Mouse (Mus musculus) B cell, adult 67 days (primary cell): Measurements from ENCODE around the gene Eif2b2. TPM values are rescaled to one million over a fixed set of nuclear protein-coding genes. Genes with fewer than 3 reads are reported as not detected.

ENCODE experiments used
- total RNA-seq, 2 experiments: library from RNA; stranded (reverse); gene quantifications; 4 replicates each; pipeline ENCODE4 v1.2.4; 2023

Gene Eif2b2
- total RNA-seq: 100 to 1,000 TPM in 1 of 2 experiments, 10 to 100 TPM in 1; 86.4 to 103 TPM

DNA sequence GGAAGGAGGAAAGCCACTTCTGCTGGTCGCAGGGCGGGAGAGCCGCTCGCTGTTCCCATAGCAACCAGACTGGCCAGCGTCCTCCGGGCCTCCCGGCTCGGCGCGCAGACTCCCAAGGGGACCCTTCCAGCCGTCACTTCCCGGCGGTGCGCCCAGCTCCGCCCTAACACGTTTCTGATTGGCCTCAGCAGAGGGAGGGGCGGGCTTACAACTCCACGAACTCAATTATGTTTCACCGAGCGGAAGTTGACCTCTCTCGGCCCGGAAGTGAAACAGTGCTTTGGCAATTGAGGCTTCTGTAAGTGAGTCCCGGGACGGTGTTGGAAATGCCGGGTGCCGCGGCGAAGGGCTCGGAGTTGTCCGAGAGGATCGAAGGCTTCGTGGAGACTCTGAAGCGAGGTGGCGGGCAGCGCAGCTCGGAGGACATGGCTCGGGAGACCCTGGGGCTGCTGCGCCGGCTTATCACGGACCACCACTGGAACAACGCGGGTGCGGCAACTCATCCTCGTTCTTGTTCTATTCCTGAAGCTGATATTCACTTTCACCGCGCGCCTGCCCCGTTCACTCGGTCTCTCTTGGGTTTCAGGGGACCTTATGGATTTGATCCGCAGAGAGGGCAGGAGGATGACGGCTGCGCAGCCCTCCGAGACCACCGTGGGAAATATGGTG lies at the start of gene Eif2b2:
Gene Eif2b2, plus strand, starts transcription at position 246 of the 669 bp plus-strand sequence.

DNA sequence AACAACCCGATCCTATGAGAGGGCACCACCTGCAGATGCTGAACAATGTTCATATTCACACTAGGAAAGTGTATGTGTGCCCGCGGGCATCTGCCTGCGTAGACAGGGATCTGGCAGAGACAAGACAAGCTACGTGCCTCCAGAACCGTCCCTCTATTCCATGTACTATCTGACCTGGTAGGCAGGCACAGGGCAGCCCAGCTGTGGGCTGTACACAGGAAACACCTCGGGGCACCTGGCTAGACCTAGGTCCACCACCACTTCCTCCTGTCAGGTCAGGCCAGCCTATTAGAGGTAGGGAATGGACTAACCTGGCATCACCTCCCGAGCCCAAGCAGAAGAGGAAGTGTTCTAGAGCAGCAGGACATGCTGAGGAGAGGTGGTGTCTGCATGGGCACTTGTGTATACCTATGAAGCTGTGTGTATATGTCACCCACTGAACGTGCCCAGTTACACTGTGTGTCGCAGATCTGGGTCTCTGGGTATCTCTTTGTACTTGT lies 41.5 kb upstream of the Eif2b2 start, which contains the start of gene Pgf:
Gene Pgf, minus strand, starts transcription at position 51 of the 500 bp plus-strand sequence.

DNA sequence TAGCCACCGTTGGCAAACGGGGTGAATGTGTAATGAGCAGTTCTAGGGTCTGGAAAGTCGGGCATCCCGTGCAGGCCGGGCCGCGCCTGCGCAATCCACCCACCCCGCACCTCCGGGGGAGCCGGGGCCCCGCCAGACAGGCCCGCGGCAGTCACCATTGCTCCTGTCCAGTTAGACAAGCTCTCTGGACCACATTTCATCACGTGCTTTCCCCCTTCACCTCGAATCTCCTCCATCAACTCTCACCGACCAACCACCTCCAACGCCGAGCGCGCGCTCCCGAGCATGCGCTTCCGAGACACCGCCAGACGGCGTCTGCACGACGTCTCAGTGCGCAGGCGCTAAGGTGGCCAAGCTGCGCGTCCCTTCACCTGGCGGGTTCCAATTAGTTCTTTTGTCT lies 51.0 kb downstream of the Eif2b2 start, which contains the start of gene Mlh3:
Gene Mlh3, minus strand, starts transcription at position 281 of the 400 bp plus-strand sequence.

Other genes with a start within 250 kb of the Eif2b2 start
- gene Fcf1, start 248.6 kb upstream of the Eif2b2 start, total RNA-seq: 10 to 100 TPM; 89.7 to 90.9 TPM
- gene Arel1, start 248.6 kb upstream of the Eif2b2 start, total RNA-seq: 10 to 100 TPM; 51.1 to 51.7 TPM
- gene Ylpm1, start 223.2 kb upstream of the Eif2b2 start, total RNA-seq: 100 to 1,000 TPM in 1 of 2 experiments, 10 to 100 TPM in 1; 93.4 to 107 TPM
- 1 to 10 TPM; 4.7 to 5.9 TPM for gene Prox2, start 108.7 kb upstream of the Eif2b2 start, total RNA-seq
- gene Dlst, start 108.6 kb upstream of the Eif2b2 start, total RNA-seq: 100 to 1,000 TPM; 219 to 231 TPM
- 1 to 10 TPM; 1.1 to 2.0 TPM for gene Rps6kl1, start 68.2 kb upstream of the Eif2b2 start, total RNA-seq
- not detected for gene Pgf, start 41.7 kb upstream of the Eif2b2 start, total RNA-seq
- 10 to 100 TPM; 17.5 to 21.1 TPM for gene Mlh3, start 51.1 kb downstream of the Eif2b2 start, total RNA-seq
- gene Acyp1, start 69.0 kb downstream of the Eif2b2 start, total RNA-seq: 10 to 100 TPM; 15.0 to 20.7 TPM
- not detected for gene Zc2hc1c, start 69.1 kb downstream of the Eif2b2 start, total RNA-seq
- gene Nek9, start 119.9 kb downstream of the Eif2b2 start, total RNA-seq: 10 to 100 TPM; 60.1 to 68.9 TPM
- gene Tmed10, start 155.4 kb downstream of the Eif2b2 start, total RNA-seq: 100 to 1,000 TPM; 142 to 144 TPM